Mouse (Mus musculus): ENCODE measurements around the gene Fign.

DNA sequence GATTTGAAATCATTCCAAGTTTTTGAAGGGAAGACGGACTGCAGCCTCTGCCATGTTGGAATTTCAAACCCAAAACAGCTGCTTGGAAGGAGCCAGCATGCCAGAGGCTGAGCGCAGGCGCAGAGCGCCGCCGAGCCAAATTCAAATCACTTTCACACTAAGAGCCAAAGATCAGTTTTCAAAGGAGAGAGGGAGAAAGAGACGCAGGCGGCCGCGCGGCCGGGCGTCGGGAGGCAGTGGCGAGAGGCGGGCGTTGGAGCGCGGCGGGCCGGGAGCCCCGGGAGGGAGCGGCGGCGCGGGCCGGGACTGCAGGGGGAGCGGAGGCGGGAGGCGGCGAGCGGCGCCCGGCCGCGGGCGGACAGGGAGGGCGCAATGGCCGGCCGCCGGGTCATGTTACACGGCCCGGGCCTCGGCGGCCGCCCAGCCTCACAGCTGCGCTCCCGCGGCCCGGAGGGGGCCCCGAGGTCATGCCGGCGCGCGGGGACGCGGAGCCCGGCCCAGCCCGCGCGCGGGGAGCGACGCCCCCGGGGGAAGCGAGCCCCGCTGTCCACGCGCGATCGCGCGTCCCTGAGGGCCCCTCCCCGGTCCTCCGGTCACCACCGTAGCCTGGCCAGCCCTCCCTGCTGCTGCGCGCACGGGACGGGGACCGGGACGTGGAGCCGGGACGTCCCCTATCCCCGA lies at the start of gene Fign:
- no peak; the same call in 1 of the 2 replicates for TF ChIP-seq CTCF (IDR thresholded peaks at IDR 0.05; ENCODE audit: low read depth)
- TF ChIP-seq EP300 (optimal IDR thresholded peaks at IDR 0.05): no peak

Measured in stomach, postnatal 0 days (tissue).